Mouse (Mus musculus) testis, adult 2 months (tissue): ENCODE data around the gene Tap1.

Experiments used
- CTCF ChIP-seq: fragments of 200-500 bp; IDR thresholded peaks from 2 replicates; pipeline ENCODE4 v1.5.1; 2012; ENCODE audit warnings: low read depth, mild to moderate bottlenecking, inconsistent platforms, low read length, moderate library complexity; ENCODE audit not compliant: control insufficient read depth, insufficient read depth, insufficient replicate concordance
- POLR2A ChIP-seq: fragments of 200-500 bp; IDR thresholded peaks from 2 replicates; pipeline ENCODE4 v1.6.1; 2012; ENCODE audit warnings: low read depth, mild to moderate bottlenecking, inconsistent platforms, low read length, moderate library complexity; ENCODE audit not compliant: control insufficient read depth

DNA sequence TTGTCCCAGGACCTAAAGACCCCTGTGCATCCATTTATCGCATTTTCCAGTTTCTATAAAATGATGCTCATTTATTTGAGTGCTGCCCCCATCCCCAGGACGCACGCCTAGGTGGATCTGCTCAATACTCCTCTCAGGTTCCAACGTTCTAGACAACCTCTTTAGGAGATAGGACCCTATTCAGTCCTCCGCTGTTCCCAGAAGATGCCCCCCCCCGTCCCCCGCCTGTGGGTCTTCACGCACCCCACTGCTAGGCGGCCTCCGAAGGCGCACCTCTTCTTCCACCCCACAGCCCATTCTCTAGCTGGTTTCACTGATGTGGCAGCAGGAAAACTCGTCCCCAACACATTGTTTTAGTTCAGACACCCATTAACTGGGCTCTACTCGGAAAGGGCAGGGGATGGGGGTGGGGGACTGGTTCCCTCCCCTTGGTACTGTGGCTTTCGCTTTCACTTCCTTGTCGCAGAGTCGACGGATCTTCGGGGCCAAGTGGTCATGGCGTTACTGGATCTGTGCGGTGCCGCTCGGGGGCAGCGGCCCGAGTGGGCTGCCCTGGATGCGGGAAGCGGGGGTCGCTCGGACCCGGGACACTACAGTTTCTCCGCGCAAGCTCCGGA, 10.7 kb downstream of the Tap1 start:
- TF ChIP-seq CTCF, result no peak
- no peak for TF ChIP-seq POLR2A
